Comparison of ENCODE assay signal across 30 mouse cellular contexts in the genomic region with DNA sequence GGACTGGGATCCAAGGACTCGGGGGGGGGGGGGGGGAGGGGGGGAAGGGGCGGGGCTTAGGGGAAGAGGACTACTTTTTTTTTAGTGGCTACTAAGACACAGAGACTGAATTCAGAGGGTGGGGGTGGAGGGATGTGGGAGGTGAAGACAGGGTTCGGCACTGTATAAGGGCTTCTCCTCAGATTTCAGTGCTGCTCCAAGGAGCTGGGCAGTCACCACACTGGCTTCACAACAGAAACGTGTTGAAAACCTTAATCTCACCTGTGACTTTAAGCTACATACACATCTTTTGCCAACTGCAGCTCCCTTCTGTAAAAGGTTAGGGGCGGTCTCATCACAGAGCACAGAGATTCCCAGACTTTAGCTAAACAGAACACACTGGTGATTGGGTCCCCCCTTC. TPM values are rescaled to one million over a fixed set of nuclear protein-coding genes. Genes with fewer than 3 reads are reported as not detected.
"Had no signal": no experiment of that assay in that cellular context is flagged by ENCODE, and none has a peak within 500 bp of the region (broad histone marks: within the 10 kb centered on the region; RNA-seq: fewer than 3 reads in every experiment).

No protein-coding gene starts in this region.

- H3K27ac ChIP-seq: gastrocnemius, adult 2 months; heart, embryonic 10.5 days; hindbrain, embryonic 10.5 days; hindbrain, embryonic 12.5 days; hindbrain, embryonic 14.5 days; intestine, embryonic 15.5 days; layer of hippocampus, adult 2 months; left cerebral cortex, adult 2 months; liver, embryonic 13.5 days; liver, embryonic 15.5 days had no signal

- H3K4me3 ChIP-seq: gastrocnemius, adult 2 months; heart, embryonic 10.5 days; heart, embryonic 12.5 days; hindbrain, embryonic 10.5 days; hindbrain, embryonic 12.5 days; intestine, embryonic 15.5 days; layer of hippocampus, adult 2 months; left cerebral cortex, adult 2 months; liver, embryonic 13.5 days; liver, embryonic 15.5 days had no signal

- H3K9ac ChIP-seq: heart, embryonic 12.5 days; hindbrain, embryonic 12.5 days; hindbrain, embryonic 14.5 days; intestine, embryonic 15.5 days; liver, embryonic 13.5 days; liver, embryonic 15.5 days; liver, postnatal 0 days had no signal

- H3K4me2 ChIP-seq: heart, embryonic 12.5 days; hindbrain, embryonic 12.5 days; hindbrain, embryonic 14.5 days; intestine, embryonic 15.5 days; liver, embryonic 11.5 days; liver, embryonic 13.5 days; liver, embryonic 15.5 days had no signal

- H3K4me1 ChIP-seq: heart, embryonic 10.5 days; heart, embryonic 12.5 days; hindbrain, embryonic 12.5 days; intestine, embryonic 15.5 days; liver, embryonic 15.5 days had no signal

- H3K27me3 ChIP-seq: heart, embryonic 12.5 days; intestine, embryonic 15.5 days; liver, embryonic 13.5 days; liver, embryonic 15.5 days had no signal

- DNase-seq: gastrocnemius, adult 2 months; gastrocnemius, postnatal 10 days; gastrocnemius, postnatal 25 days; heart, postnatal 10 days; heart, postnatal 4 days; kidney, adult 18-20 months; kidney, adult 9 months; kidney, postnatal 14 days; kidney, postnatal 4 days; liver; liver, embryonic 13.5 days; liver, postnatal 0 days had no signal

- H3K36me3 ChIP-seq: heart, embryonic 10.5 days; heart, embryonic 12.5 days; hindbrain, embryonic 10.5 days; hindbrain, embryonic 12.5 days; intestine, embryonic 15.5 days; liver, embryonic 13.5 days; liver, embryonic 15.5 days had no signal

- H3K9me3 ChIP-seq: heart, embryonic 10.5 days; heart, embryonic 12.5 days; hindbrain, embryonic 10.5 days; hindbrain, embryonic 12.5 days; intestine, embryonic 15.5 days; liver, embryonic 13.5 days; liver, embryonic 15.5 days had no signal

- ATAC-seq: hindbrain, embryonic 16.5 days; inflammation-experienced regulatory T-cells, adult 6 months; intestine, embryonic 15.5 days; intestine, postnatal 0 days; liver, postnatal 0 days had no signal

RNA-seq across cellular contexts. Expression of a gene that starts 0.9 kb away (rescaled TPM):
- polyA plus RNA-seq: heart, embryonic 10.5 days; heart, embryonic 12.5 days; heart, embryonic 14.5 days; hindbrain, embryonic 10.5 days; inflammation-experienced regulatory T-cells, adult 6 months; intestine, embryonic 15.5 days; intestine, postnatal 0 days; liver, embryonic 11.5 days; liver, embryonic 13.5 days; liver, embryonic 15.5 days had no signal

RNA-seq across cellular contexts. Expression of a gene that starts 20.3 kb away (rescaled TPM):
- polyA plus RNA-seq: frontal cortex, adult 2 months; heart, embryonic 10.5 days; heart, embryonic 12.5 days; heart, embryonic 14.5 days; heart, embryonic 16.5 days; hindbrain, embryonic 10.5 days; hindbrain, embryonic 12.5 days; hindbrain, embryonic 14.5 days; hindbrain, embryonic 16.5 days; inflammation-experienced regulatory T-cells, adult 6 months; intestine, embryonic 15.5 days; intestine, postnatal 0 days; limb, embryonic 11.5 days; liver, embryonic 11.5 days; liver, embryonic 13.5 days; liver, embryonic 15.5 days; liver, postnatal 0 days had no signal

RNA-seq across cellular contexts. Expression of a gene that starts 33.9 kb away (rescaled TPM):
- polyA plus RNA-seq: frontal cortex, adult 2 months; heart, embryonic 10.5 days; heart, embryonic 12.5 days; heart, embryonic 14.5 days; heart, embryonic 16.5 days; hindbrain, embryonic 10.5 days; hindbrain, embryonic 12.5 days; hindbrain, embryonic 14.5 days; hindbrain, embryonic 16.5 days; inflammation-experienced regulatory T-cells, adult 6 months; intestine, embryonic 15.5 days; intestine, postnatal 0 days; limb, embryonic 11.5 days; limb, embryonic 14.5 days; liver, embryonic 11.5 days; liver, embryonic 13.5 days; liver, embryonic 15.5 days; liver, postnatal 0 days had no signal
